Mouse (Mus musculus): ENCODE results near the gene 4930513O06Rik. TPM values are rescaled to one million over a fixed set of nuclear protein-coding genes. Genes with fewer than 3 reads are reported as not detected.

The 4930513O06Rik gene
- total RNA-seq (2014; fragmentation: Nextera tagmentation) (not detected in 2 replicates), total RNA-seq (2017) (not detected in 2 replicates)

- ATAC-seq (replicated peaks; ENCODE audit: poor library complexity, severe bottlenecking) = no peak
Observed at GRCm38 (mm10) chrX:139085943-139086342, at the start of gene 4930513O06Rik. TSS of gene 4930513O06Rik (plus strand) at chrX:139086243.

- ATAC-seq (replicated peaks; ENCODE audit: poor library complexity, severe bottlenecking) = no peak
Observed at GRCm38 (mm10) chrX:139037666-139038065, 48.4 kb upstream of the 4930513O06Rik start.

- no peak for ATAC-seq (replicated peaks; ENCODE audit: poor library complexity, severe bottlenecking)
Observed at GRCm38 (mm10) chrX:139039314-139039713, 46.7 kb upstream of the 4930513O06Rik start.

- ATAC-seq (replicated peaks; ENCODE audit: poor library complexity, severe bottlenecking) = no peak
Observed at GRCm38 (mm10) chrX:139041148-139041547, 44.9 kb upstream of the 4930513O06Rik start.

- no peak for ATAC-seq (replicated peaks; ENCODE audit: poor library complexity, severe bottlenecking)
Observed at GRCm38 (mm10) chrX:139051976-139052375, 34.1 kb upstream of the 4930513O06Rik start.

GRCm38 (mm10) chrX:139053149-139053548 is 32.9 kb upstream of the 4930513O06Rik start:
- ATAC-seq (replicated peaks; ENCODE audit: poor library complexity, severe bottlenecking) = no peak

GRCm38 (mm10) chrX:139064078-139064477 is 22.0 kb upstream of the 4930513O06Rik start:
- ATAC-seq (replicated peaks; ENCODE audit: poor library complexity, severe bottlenecking) = no peak

DNA sequence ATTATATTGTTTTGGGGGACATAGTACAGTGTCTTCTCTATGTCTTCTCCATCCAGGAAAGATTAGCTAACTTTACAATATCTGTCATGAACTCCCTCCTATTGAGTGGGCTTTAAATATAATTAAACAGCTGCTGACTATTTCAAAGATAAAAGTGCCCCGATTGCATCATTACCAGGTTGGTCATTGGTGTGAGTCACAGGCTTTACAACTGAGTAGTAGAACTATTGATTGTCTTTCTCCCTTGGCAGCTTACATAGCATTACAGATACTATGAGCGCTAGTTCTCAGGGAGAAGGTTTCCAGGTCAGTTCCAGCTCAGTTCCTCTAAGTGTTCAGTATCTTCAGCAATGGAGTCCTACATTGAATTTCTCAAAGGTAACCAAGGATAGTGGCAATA is 7.5 kb upstream of the 4930513O06Rik start:
- no peak for ATAC-seq (replicated peaks; ENCODE audit: poor library complexity, severe bottlenecking)

DNA sequence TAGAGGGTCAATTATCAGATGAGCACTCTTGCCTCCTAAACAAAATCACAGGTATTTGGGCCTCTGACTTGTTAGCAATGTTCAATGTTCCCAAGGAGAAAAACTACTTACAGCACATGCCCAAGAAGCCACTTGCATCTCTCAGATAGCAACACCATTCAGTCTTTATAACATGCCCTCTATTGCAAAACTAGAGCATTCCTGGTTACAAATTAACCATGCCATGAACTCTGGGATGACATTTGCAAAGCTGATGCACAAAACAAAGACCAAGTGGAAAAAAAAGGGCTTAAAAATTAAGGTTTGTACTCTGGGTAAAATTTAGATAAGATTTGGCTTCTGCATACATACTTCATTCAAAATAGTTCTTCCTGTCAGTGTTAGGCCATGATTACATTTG is 966 bp upstream of the 4930513O06Rik start, which contains the start of gene Serpina7:
Gene Serpina7, minus strand, starts transcription at position 160 of the 400 bp plus-strand sequence.
- ATAC-seq (replicated peaks; ENCODE audit: poor library complexity, severe bottlenecking) = no peak

DNA sequence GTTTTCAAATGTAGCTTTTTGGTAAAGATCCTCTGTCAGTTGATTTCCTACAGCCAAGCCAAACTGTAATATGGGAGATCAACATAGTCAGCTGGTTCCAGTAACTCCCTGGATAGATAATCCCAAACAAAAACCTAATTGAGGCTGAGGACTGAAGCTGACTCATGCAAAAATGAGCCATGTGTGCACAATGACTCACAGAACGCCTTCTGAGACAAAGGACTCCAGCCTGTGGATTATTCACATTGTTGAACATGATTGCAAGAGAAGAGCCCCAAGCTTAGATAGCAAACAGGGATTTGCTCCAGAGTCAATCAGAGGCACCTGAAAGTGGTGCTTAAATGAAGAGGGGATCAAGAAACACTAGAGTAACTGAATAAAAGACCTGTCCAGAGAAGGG is 11.2 kb downstream of the 4930513O06Rik start:
- no peak for ATAC-seq (replicated peaks; ENCODE audit: poor library complexity, severe bottlenecking)

DNA sequence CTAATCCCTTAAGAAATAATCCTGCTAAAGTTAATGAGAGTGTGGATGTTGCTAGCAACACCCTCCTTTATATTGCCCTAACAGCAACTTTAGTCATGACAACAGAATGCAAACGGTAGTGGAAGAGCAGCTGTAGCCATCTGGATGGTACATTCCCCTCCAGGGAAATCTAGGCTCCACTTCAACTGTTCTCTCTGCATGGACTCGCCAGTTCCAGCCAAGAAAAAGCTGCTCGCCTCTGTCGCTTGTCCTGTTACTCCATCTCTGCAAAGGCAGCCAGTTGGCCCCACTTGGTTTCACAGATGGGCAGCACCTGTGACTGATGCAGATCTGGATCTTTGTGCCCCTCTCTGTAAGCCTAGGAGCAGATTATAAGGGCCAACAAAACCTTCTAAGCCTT is 48.0 kb downstream of the 4930513O06Rik start:
- ATAC-seq (replicated peaks; ENCODE audit: poor library complexity, severe bottlenecking) = no peak

Other genes with a start within 250 kb of the 4930513O06Rik start
- not detected in 2 replicates for gene Nrk, start 171.8 kb upstream of the 4930513O06Rik start, total RNA-seq (2014; fragmentation: Nextera tagmentation)
- not detected in 2 replicates for gene Nrk, start 171.8 kb upstream of the 4930513O06Rik start, total RNA-seq (2017)
- not detected in 2 replicates for gene Serpina7, start 1.0 kb upstream of the 4930513O06Rik start, total RNA-seq (2014; fragmentation: Nextera tagmentation)
- gene Serpina7, start 1.0 kb upstream of the 4930513O06Rik start, total RNA-seq (2017) = not detected in 2 replicates
- gene 4933428M09Rik, start 93.0 kb downstream of the 4930513O06Rik start, total RNA-seq (2014; fragmentation: Nextera tagmentation) = not detected in 2 replicates
- not detected in 2 replicates for gene 4933428M09Rik, start 93.0 kb downstream of the 4930513O06Rik start, total RNA-seq (2017)
- gene Mum1l1, start 123.8 kb downstream of the 4930513O06Rik start, total RNA-seq (2014; fragmentation: Nextera tagmentation) = 0.24 TPM in 1 of 2 replicates, not detected in the other
- gene Mum1l1, start 123.8 kb downstream of the 4930513O06Rik start, total RNA-seq (2017) = not detected in 2 replicates
- gene Trap1a, start 247.4 kb downstream of the 4930513O06Rik start, total RNA-seq (2014; fragmentation: Nextera tagmentation) = not detected in 2 replicates
- gene Trap1a, start 247.4 kb downstream of the 4930513O06Rik start, total RNA-seq (2017) = not detected in 2 replicates